Mouse (Mus musculus) cerebellum, adult 9-10 months (tissue): ENCODE data around the gene AA467197.

ENCODE experiments used
- DNase-seq: peaks from one replicate; pipeline ENCODE4 v3.0.0; 2022

Gene AA467197

DNA sequence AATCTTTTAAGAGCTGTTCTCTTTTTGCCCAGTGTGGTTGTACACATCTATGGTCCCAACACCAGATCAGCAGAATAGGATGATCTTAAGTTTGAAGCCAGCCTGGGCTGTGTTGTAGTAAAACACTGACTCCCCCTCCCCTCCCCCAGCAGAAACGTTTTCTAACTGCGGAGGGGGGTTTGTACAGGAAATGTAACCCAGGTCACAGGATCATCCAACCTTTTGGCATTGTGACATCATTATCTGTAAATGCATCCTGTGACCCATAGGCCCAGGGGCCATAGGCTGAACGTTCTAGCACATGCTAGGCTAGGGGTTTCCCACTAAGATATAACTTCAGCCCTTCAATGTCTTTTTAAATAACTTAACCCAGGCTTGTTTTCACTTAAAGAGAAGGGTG is at the start of gene AA467197:
Gene AA467197 (plus strand): TSS at position 301 of the 400 bp plus-strand sequence.
- no peak for DNase-seq

DNA sequence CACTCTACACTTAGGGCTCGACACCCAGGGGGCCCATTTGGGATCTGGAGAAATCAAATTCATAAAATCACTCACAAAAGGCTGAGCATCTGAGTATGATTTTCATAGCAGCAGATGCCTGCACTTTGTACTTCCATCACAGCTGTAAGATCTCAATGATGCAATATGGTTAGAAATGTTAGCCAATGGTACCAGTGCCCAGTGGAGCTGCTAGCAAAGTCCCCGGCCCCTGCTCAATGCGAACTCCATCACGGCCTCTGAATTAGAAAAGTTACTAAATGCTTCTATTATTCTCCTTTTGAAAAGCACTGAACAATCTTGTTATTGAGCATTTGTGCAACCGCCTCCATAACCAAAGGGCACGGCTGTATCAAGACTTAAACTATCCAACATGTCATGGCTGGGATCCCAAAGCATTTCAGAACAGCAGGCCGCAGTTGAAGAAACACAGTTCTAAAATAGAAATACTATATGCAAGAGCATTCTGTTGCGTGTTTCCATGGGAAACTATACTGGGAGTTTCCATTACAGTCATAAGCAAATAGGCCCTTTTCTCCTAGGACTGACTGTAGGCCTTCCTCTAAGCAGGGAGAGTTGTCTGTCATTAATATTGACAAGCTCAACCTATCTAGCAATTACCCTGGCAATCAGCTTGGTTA is 48.8 kb upstream of the AA467197 start:
- DNase-seq: no peak

GRCm38 (mm10) chr2:122590351-122590750 is 46.4 kb upstream of the AA467197 start:
- no peak for DNase-seq

DNA sequence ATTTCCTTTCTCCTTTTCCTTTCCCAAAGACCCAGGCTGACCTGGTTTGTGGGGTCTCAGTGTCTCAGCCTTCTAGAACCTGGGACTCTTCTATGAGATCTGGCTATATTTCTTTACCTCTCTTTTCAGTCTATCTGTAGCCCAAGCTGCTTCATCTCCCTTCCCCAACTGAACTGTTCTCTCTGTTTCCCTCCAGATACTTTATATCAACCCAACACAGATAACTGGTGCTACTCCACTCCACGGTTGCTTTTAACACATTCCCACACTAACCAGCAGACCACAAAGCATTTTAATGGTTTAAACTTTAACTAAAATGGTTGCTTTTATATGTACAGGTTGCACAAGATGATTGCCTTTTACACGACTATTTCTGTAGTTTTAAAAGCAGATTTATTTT is 45.6 kb upstream of the AA467197 start:
- no peak for DNase-seq

DNA sequence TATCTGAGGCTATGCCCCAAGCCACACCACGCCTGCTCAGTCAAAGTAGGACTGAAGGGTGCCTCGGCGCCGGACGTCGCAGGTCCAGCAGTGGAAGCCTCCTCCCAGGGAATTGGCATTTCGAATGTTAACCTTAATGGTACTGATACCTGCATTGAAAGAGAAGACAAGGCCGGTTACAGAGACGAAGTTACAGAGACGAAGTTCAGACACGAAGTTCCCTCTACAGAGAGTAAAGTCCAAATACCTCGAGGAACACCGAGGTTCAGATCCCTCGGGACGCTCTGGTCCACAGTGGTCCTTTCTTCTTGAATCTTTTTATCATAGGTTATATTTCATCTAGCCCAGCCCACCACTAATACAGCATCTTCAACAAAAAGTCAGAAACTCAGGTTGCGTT is 41.3 kb upstream of the AA467197 start:
- no peak for DNase-seq

GRCm38 (mm10) chr2:122599736-122600135 is 37.0 kb upstream of the AA467197 start:
- peak; percentile 81 for DNase-seq

DNA sequence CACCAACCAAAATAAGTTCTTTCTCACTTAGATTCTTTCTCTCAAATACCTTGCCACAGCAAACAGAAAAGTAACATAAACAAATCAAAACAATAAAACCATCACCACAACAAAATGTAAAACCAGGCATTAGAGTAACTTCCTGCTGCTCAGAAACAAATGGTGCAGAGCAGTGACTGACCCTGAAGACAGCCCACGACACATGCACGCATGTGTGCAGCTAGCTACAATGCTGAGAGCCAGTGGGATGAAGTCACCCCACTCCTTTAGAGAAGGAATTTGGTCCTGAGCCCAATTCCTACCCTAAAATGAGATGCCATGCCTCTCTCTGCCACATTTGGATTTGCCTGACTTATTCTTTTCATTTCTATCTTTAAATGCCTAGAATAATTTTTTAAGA is 35.4 kb upstream of the AA467197 start:
- no peak for DNase-seq

- peak; percentile 33 for DNase-seq
These were observed 31.0 kb upstream of the AA467197 start for GRCm38 (mm10) chr2:122605829-122606228.

GRCm38 (mm10) chr2:122608820-122609219 is 28.0 kb upstream of the AA467197 start:
- DNase-seq: no peak

GRCm38 (mm10) chr2:122610746-122611653 is 25.8 kb upstream of the AA467197 start, which contains the start of gene Gatm:
Gatm (minus strand) TSS chr2:122611303.
- DNase-seq: peak; percentile 85

GRCm38 (mm10) chr2:122611654-122611973 is 25.2 kb upstream of the AA467197 start:
- no peak for DNase-seq

DNA sequence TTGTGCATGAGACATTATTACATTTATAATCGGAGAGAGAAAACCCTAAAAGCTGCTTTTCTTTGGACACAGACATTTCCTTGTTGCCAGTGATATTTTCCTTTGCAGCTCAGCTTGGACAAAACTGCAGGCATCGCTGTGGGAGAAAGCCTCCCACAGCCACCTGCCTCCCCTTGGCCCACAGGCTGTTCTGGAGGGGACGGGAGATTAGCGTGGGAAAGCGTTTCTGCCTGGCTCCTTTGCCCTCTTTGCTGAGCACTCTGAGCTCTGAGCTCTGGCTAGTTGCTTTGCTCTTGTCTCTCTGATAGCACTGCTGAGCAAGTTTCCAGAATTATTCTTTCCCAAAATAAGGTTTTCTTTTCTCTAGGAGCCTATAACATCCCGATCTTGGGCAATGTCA is 20.5 kb upstream of the AA467197 start:
- no peak for DNase-seq

DNA sequence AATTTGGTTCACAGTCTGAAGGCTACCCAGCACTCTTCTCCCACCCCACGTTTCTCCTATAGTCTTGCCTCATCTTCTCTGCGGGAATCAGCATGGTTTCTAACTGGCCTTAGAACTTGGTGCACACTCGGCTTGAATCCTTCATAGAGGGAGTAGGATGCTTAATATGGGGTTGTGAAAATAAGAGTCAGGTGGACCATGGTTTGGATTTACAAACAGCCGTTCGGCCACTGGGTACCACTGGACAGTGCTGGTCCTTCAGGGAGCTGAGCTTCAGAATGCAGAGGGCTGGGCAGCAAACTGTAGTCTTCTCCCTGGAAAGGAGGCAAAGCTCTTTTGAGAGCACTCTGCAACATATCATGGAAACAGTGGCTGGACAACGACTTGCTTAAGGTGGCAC is 19.0 kb upstream of the AA467197 start:
- no peak for DNase-seq

DNA sequence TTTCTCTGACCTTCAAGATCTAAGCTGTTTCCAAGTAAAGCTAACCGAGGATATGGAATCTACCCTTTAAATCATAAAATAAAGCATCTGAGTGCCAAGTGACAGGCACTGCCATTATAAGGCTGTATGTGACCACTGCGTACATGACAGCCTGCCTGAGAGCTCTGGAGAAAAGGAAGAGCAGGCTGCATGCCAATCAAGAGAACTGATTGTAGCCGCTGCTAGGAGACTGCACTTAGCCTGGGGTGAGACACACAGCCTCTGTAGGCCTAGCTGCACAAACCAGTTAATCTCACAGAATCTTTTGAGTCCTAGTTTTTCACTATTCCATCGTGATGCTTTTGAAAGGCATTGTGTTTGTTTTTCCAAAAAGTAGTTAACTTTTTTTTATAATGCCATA is 18.1 kb upstream of the AA467197 start:
- no peak for DNase-seq

DNA sequence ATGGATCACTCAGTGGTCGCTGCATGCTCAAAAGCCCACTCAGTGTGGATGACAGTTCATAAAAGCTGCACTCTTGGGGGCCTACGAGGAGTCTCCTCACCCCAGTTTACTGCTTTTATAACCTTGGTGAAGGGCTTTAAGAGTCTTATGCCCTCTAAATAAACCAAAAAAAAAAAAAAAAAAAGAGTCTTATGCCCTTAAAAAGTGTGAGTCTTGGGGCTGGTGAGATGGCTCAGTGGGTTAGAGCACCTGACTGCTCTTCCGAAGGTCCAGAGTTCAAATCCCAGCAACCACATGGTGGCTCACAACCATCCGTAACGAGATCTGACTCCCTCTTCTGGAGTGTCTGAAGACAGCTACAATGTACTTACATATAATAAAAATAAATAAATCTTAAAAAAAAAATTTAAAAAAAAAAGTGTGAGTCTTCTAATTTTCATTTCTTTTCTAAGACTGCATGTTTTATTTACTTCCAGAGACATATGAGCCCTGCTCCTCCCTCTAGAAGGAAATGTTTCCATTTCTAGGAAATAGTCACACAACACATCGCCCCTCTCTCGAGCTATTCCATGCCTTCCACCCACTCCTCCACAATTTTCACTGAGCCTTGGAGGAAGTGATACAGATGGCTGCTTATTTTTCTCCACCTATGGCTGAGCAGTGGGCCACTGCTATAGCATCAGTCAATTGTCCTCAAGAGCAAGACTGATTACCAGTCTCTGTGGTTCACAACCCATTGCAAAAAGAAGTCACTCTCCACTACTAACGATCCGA is 15.3 kb upstream of the AA467197 start:
- no peak for DNase-seq

GRCm38 (mm10) chr2:122625930-122626329 is 10.9 kb upstream of the AA467197 start:
- DNase-seq: no peak

DNA sequence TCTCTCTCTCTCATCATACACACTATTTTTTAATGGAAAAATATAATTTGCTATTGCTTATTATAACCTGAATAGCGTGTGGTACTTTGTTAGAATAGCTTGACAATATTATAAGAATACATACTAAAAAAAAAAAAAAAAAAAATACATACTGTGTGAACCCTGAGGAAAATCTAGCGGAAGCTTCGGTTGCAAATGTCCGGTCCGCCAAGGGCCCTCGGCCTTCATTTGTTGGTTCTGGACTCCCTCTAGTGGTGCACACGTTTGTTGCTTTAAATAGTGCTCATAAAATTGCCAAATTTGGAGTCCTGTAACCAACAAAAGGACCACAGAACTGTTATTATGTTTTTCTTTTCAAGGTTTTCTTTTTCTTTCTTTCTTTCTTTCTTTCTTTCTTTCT is 7.8 kb upstream of the AA467197 start:
- peak; percentile 94 for DNase-seq

GRCm38 (mm10) chr2:122629871-122630270 is 6.9 kb upstream of the AA467197 start:
- DNase-seq: no peak

DNA sequence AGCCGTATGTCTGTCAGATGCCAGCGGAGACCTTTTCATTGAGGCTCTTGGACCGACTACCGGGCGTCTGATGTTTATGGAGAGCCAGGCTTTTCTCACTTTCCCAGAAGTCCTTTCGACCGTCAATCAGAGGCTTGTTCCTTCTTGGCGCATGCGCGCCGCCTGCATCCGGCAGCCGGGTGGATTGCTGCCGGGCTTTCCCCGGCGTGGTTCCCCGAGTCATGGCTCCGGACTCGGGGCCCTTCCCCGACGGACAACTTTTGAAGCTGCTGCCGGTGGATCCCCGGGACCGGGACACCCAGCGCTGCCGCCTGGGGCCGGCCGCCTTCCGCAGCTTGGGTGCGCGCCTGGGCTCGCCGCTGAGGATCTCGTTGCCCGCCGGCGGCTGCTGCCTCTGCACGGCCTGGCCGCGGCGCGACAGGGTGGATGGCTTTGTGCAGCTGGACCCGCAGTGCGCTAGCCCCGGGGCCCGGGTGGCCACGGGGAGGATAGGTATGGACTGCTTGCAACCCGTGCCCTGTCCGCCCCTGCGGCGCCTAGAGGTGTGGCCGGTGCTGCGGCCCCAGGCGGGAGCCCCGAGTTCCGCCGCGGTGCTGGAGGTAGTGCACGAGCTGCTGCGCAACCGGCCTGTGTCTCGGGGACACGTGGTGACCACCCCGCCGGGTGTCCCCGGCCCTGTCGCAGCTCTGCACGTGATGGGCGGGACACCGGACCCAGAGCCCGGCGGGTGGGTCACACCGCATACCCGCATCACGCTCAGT is 6.1 kb upstream of the AA467197 start:
- peak; percentile 90 for DNase-seq

DNA sequence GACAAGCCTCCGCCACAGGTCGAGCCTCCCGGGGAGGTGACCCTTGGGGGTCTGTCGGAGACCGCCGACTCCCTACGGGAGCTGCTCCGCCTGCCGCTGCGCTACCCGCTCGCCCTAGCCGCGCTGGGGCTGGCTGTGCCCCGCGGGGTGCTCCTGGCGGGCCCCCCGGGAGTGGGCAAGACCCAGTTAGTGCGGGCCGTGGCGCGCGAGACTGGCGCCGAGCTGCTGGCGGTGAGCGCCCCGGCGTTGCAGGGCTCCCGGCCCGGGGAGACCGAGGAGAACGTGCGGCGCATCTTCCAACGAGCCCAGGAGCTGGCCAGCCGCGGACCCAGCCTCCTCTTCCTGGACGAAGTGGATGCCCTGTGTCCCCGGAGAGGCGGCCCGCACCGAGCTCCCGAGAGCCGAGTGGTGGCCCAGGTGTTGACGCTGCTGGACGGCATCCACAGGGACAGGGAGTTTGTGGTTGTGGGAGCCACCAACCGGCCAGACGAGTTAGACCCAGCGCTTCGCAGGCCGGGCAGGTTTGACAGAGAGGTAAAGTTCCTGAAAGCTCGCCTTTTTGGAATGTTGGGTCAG is 5.5 kb upstream of the AA467197 start:
- peak; percentile 37 for DNase-seq

DNA sequence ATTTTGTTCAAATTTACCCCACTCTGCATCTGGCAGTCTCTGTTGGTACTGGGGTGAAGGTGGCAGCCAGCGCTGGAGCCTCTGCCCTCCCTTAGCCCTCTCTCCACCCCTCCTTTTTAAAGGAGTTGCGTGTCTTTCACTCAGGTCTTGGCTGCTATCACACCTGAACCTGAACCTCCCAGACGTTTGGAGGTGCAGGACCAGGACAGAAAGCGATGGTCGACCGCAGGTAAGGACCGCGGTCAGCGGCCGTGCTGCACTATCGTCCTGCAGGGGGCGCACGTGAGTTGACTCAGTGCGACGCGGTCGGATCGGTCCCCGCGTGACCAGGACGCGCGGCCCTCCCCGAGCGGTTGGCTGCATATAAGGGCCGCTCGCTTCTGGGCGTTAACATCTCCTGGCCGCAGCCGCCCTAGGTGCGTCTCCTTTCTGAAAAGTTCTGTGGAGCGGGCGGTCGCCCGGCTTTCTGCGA is 776 bp downstream of the AA467197 start:
- peak; percentile 66 for DNase-seq

- no peak for DNase-seq
These were observed 1.2 kb downstream of the AA467197 start for GRCm38 (mm10) chr2:122638029-122638428.
